Mouse (Mus musculus): ENCODE results near the gene Nedd8. TPM values are rescaled to one million over a fixed set of nuclear protein-coding genes. Genes with fewer than 3 reads are reported as not detected.

The Nedd8 gene
- polyA plus RNA-seq, 2 experiments from 2014 or later = 361 to 408 TPM

DNA sequence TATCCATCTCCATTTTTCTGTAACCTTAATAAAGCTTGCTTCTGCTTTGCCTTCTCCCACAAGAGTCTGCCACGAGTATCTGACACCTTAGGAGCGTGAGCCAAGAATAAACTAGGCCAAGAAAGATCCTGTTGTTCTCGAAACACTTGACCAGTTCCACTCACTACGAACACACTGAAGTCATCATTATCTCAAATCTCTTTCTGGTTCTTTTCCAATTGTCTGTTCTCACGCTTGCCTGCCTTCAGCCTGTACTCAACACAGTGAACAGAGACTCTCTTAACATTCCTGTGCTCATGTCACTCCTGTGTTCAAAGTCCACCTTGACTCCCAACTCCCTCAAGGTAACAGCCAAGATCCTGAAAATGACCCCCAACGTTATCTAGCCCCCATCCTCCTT is 58.6 kb downstream of the Nedd8 start:
- no peak for ATAC-seq

Other genes with a start within 250 kb of the Nedd8 start
- gene Dhrs4, start 193.4 kb downstream of the Nedd8 start, polyA plus RNA-seq (2017; shearing (Covaris generic)) = 10 to 100 TPM; 39.2 to 42.2 TPM
- not detected for gene Carmil3, start 181.5 kb downstream of the Nedd8 start, polyA plus RNA-seq (2017; shearing (Covaris generic))
- gene Cpne6, start 161.7 kb downstream of the Nedd8 start, polyA plus RNA-seq (2017; shearing (Covaris generic)) = not detected
- gene Nrl, start 147.1 kb downstream of the Nedd8 start, polyA plus RNA-seq (2017; shearing (Covaris generic)) = under 1 TPM in 1 of 2 experiments, not detected in 1; 0.07 TPM
- 10 to 100 TPM; 23.6 to 33.4 TPM for gene Pck2, start 131.9 kb downstream of the Nedd8 start, polyA plus RNA-seq (2017; shearing (Covaris generic))
- gene Dcaf11, start 112.1 kb downstream of the Nedd8 start, polyA plus RNA-seq (2017; shearing (Covaris generic)) = 10 to 100 TPM; 95.9 to 97.4 TPM
- gene A730061H03Rik, start 111.7 kb downstream of the Nedd8 start, polyA plus RNA-seq (2017; shearing (Covaris generic)) = not detected
- not detected for gene Fitm1, start 96.5 kb downstream of the Nedd8 start, polyA plus RNA-seq (2017; shearing (Covaris generic))
- 100 to 1,000 TPM; 700 to 830 TPM for gene Psme1, start 94.0 kb downstream of the Nedd8 start, polyA plus RNA-seq (2017; shearing (Covaris generic))
- 10 to 100 TPM; 25.2 to 28.6 TPM for gene Emc9, start 86.8 kb downstream of the Nedd8 start, polyA plus RNA-seq (2017; shearing (Covaris generic))
- 100 to 1,000 TPM; 980 to 996 TPM for gene Psme2, start 81.0 kb downstream of the Nedd8 start, polyA plus RNA-seq (2017; shearing (Covaris generic))
- 10 to 100 TPM; 32.6 to 33.3 TPM for gene Rnf31, start 80.4 kb downstream of the Nedd8 start, polyA plus RNA-seq (2017; shearing (Covaris generic))
- gene Irf9, start 68.6 kb downstream of the Nedd8 start, polyA plus RNA-seq (2017; shearing (Covaris generic)) = 100 to 1,000 TPM; 129 to 164 TPM
- gene Rec8, start 54.1 kb downstream of the Nedd8 start, polyA plus RNA-seq (2017; shearing (Covaris generic)) = 1 to 10 TPM; 1.3 to 1.9 TPM
- 10 to 100 TPM; 29.2 to 30.6 TPM for gene Ipo4, start 36.2 kb downstream of the Nedd8 start, polyA plus RNA-seq (2017; shearing (Covaris generic))
- gene Gm49378, start 34.2 kb downstream of the Nedd8 start, polyA plus RNA-seq (2017; shearing (Covaris generic)) = not detected
- gene Tm9sf1, start 28.3 kb downstream of the Nedd8 start, polyA plus RNA-seq (2017; shearing (Covaris generic)) = 10 to 100 TPM; 38.8 to 49.2 TPM
- 1 to 10 TPM in 1 of 2 experiments, under 1 TPM in 1; 0.57 to 2.1 TPM for gene Tssk4, start 21.9 kb downstream of the Nedd8 start, polyA plus RNA-seq (2017; shearing (Covaris generic))
- gene Mdp1, start 11.6 kb downstream of the Nedd8 start, polyA plus RNA-seq (2017; shearing (Covaris generic)) = 10 to 100 TPM; 87.8 to 88.5 TPM
- 10 to 100 TPM; 23.7 to 25.9 TPM for gene Gmpr2, start 183 bp downstream of the Nedd8 start, polyA plus RNA-seq (2017; shearing (Covaris generic))
- gene Tinf2, start 9.7 kb upstream of the Nedd8 start, polyA plus RNA-seq (2017; shearing (Covaris generic)) = 10 to 100 TPM; 23.4 to 28.3 TPM
- gene Tgm1, start 41.8 kb upstream of the Nedd8 start, polyA plus RNA-seq (2017; shearing (Covaris generic)) = not detected
- gene Rabggta, start 50.1 kb upstream of the Nedd8 start, polyA plus RNA-seq (2017; shearing (Covaris generic)) = 10 to 100 TPM; 53.3 to 60.8 TPM
- gene Dhrs1, start 73.6 kb upstream of the Nedd8 start, polyA plus RNA-seq (2017; shearing (Covaris generic)) = 10 to 100 TPM; 46.4 to 48.9 TPM
- 1 to 10 TPM; 6.0 to 8.2 TPM for gene Nop9, start 73.6 kb upstream of the Nedd8 start, polyA plus RNA-seq (2017; shearing (Covaris generic))
- not detected for gene Cideb, start 86.3 kb upstream of the Nedd8 start, polyA plus RNA-seq (2017; shearing (Covaris generic))
- gene Ltb4r2, start 89.3 kb upstream of the Nedd8 start, polyA plus RNA-seq (2017; shearing (Covaris generic)) = under 1 TPM in 1 of 2 experiments, not detected in 1; 0.40 TPM
- gene Ltb4r1, start 93.8 kb upstream of the Nedd8 start, polyA plus RNA-seq (2017; shearing (Covaris generic)) = 1 to 10 TPM; 2.5 to 5.6 TPM
- under 1 TPM in 1 of 2 experiments, not detected in 1; 0.08 TPM for gene Adcy4, start 112.0 kb upstream of the Nedd8 start, polyA plus RNA-seq (2017; shearing (Covaris generic))
- 10 to 100 TPM; 94.3 to 99.3 TPM for gene Ripk3, start 116.7 kb upstream of the Nedd8 start, polyA plus RNA-seq (2017; shearing (Covaris generic))
- gene Nfatc4, start 151.0 kb upstream of the Nedd8 start, polyA plus RNA-seq (2017; shearing (Covaris generic)) = not detected
- gene Nynrin, start 181.9 kb upstream of the Nedd8 start, polyA plus RNA-seq (2017; shearing (Covaris generic)) = under 1 TPM in 1 of 2 experiments, not detected in 1; 0.08 TPM
- under 1 TPM in 1 of 2 experiments, not detected in 1; 0.24 TPM for gene Cbln3, start 212.3 kb upstream of the Nedd8 start, polyA plus RNA-seq (2017; shearing (Covaris generic))
- 10 to 100 TPM in 1 of 2 experiments, 1 to 10 TPM in 1; 9.9 to 11.6 TPM for gene Khnyn, start 212.8 kb upstream of the Nedd8 start, polyA plus RNA-seq (2017; shearing (Covaris generic))
- 10 to 100 TPM; 66.2 to 86.2 TPM for gene Sdr39u1, start 228.2 kb upstream of the Nedd8 start, polyA plus RNA-seq (2017; shearing (Covaris generic))

Measured in activated CD4-positive, CD25-positive, alpha-beta regulatory T cell, adult 4 months (primary cell).